Mouse (Mus musculus) left cerebral cortex, adult 2 months (tissue): ENCODE measurements around the gene Hbs1l. TPM values are rescaled to one million over a fixed set of nuclear protein-coding genes. Genes with fewer than 3 reads are reported as not detected.

Experiments used
- DNase-seq, 2 experiments: peaks; one replicate each; pipeline ENCODE4 v3.0.0; 2021 to 2022; ENCODE audit warnings: low spot score in 2 of 2, mixed read lengths in 1 of 2; ENCODE audit errors: extremely low spot score in 1 of 2
- H3K27ac ChIP-seq: fragments of 200-600 bp; 2 replicates; pipeline ENCODE4 v1.8.1; 2022
- H3K4me3 ChIP-seq: fragments of 200-600 bp; 2 replicates; pipeline ENCODE4 v1.8.1; 2022
- CTCF ChIP-seq: fragments of 200-600 bp; IDR thresholded peaks from 2 replicates; pipeline ENCODE4 v1.8.1; 2022; ENCODE audit warnings: antibody characterized with exemption, mild to moderate bottlenecking, moderate library complexity
- intact Hi-C: fragments of 180-260 bp; cut with DNase I; formaldehyde crosslinking; loops from one replicate; pipeline ENCODE4 v1.15.1; 2025
- total RNA-seq, 2 experiments: library from RNA; stranded (reverse); gene quantifications; 2 replicates each; pipeline ENCODE4 v1.2.3; 2021

Gene Hbs1l
- total RNA-seq, 2 experiments from 2014 or later: 66.3 to 70.9 TPM

- H3K4me3 ChIP-seq: no peak overlapping the region
Observed at GRCm38 (mm10) chr10:21349946-21350345, 54.2 kb downstream of the Hbs1l start.

GRCm38 (mm10) chr10:21350531-21351515 lies 55.0 kb downstream of the Hbs1l start:
- intact Hi-C loops: no loop called here
- TF ChIP-seq CTCF: no peak
- Histone ChIP-seq H3K27ac (no peak overlapping the region), H3K4me3 (no peak overlapping the region)
- no peak for DNase-seq

More at GRCm38 (mm10) chr10:21349946-21350345, 54.2 kb downstream of the Hbs1l start:
- intact Hi-C loops: no loop called here
- no peak overlapping the region for H3K27ac ChIP-seq
- TF ChIP-seq CTCF: no peak
- DNase-seq: no peak

GRCm38 (mm10) chr10:21351766-21352165 lies 56.0 kb downstream of the Hbs1l start:
- TF ChIP-seq CTCF: no peak
- no peak overlapping the region for H3K4me3 ChIP-seq
- intact Hi-C loops: no loop called here
- no peak overlapping the region for H3K27ac ChIP-seq
- no peak for DNase-seq

- intact Hi-C loops: no loop called here
- no peak for DNase-seq
- Histone ChIP-seq H3K4me3 (no peak overlapping the region), H3K27ac (no peak overlapping the region)
- TF ChIP-seq CTCF: no peak
Observed at GRCm38 (mm10) chr10:21353890-21354289, 58.1 kb downstream of the Hbs1l start.

GRCm38 (mm10) chr10:21354506-21354905 lies 58.7 kb downstream of the Hbs1l start:
- Histone ChIP-seq H3K4me3 (no peak overlapping the region), H3K27ac (no peak overlapping the region)
- intact Hi-C loops: no loop called here
- DNase-seq: no peak
- TF ChIP-seq CTCF: no peak

GRCm38 (mm10) chr10:21357986-21358385 lies 62.2 kb downstream of the Hbs1l start:
- Histone ChIP-seq H3K27ac (no peak overlapping the region), H3K4me3 (no peak overlapping the region)
- TF ChIP-seq CTCF: no peak
- intact Hi-C loops: no loop called here
- no peak for DNase-seq

- TF ChIP-seq CTCF: no peak
- H3K4me3 ChIP-seq: no peak overlapping the region
- H3K27ac ChIP-seq: no peak overlapping the region
- intact Hi-C loops: no loop called here
- no peak for DNase-seq
Observed at GRCm38 (mm10) chr10:21359086-21359485, 63.3 kb downstream of the Hbs1l start.

GRCm38 (mm10) chr10:21361871-21362270 lies 66.1 kb downstream of the Hbs1l start:
- intact Hi-C loops: no loop called here
- H3K4me3 ChIP-seq: no peak overlapping the region
- no peak for DNase-seq
- TF ChIP-seq CTCF: no peak
- H3K27ac ChIP-seq: no peak overlapping the region

- H3K27ac ChIP-seq: no peak overlapping the region
- no peak for DNase-seq
- TF ChIP-seq CTCF: no peak
- no peak overlapping the region for H3K4me3 ChIP-seq
- intact Hi-C loops: no loop called here
Observed at GRCm38 (mm10) chr10:21363297-21363696, 67.5 kb downstream of the Hbs1l start.

GRCm38 (mm10) chr10:21364946-21365345 lies 69.2 kb downstream of the Hbs1l start:
- Histone ChIP-seq H3K27ac (no peak overlapping the region), H3K4me3 (no peak overlapping the region)
- no peak for DNase-seq
- TF ChIP-seq CTCF: no peak
- intact Hi-C loops: no loop called here

GRCm38 (mm10) chr10:21365897-21366296 lies 70.1 kb downstream of the Hbs1l start:
- Histone ChIP-seq H3K4me3 (no peak overlapping the region), H3K27ac (no peak overlapping the region)
- no peak for TF ChIP-seq CTCF
- no peak for DNase-seq
- intact Hi-C loops: no loop called here

- TF ChIP-seq CTCF: no peak
- Histone ChIP-seq H3K4me3 (no peak overlapping the region), H3K27ac (no peak overlapping the region)
- no peak for DNase-seq
- intact Hi-C loops: no loop called here
Observed at GRCm38 (mm10) chr10:21366471-21366870, 70.7 kb downstream of the Hbs1l start.

- DNase-seq: no peak
- no peak overlapping the region for H3K27ac ChIP-seq
- no peak for TF ChIP-seq CTCF
- intact Hi-C loops: no loop called here
- no peak overlapping the region for H3K4me3 ChIP-seq
Observed at GRCm38 (mm10) chr10:21367481-21367880, 71.7 kb downstream of the Hbs1l start.
